Mouse (Mus musculus): ENCODE results near the gene Pitpnb.

Pitpnb gene

GRCm38 (mm10) chr5:111330417-111331098, at the start of gene Pitpnb:
Gene Pitpnb, plus strand, starts transcription at chr5:111330763.
- DNase-seq (ENCODE audit: low read depth, low spot score), result peak; percentile 94

DNA sequence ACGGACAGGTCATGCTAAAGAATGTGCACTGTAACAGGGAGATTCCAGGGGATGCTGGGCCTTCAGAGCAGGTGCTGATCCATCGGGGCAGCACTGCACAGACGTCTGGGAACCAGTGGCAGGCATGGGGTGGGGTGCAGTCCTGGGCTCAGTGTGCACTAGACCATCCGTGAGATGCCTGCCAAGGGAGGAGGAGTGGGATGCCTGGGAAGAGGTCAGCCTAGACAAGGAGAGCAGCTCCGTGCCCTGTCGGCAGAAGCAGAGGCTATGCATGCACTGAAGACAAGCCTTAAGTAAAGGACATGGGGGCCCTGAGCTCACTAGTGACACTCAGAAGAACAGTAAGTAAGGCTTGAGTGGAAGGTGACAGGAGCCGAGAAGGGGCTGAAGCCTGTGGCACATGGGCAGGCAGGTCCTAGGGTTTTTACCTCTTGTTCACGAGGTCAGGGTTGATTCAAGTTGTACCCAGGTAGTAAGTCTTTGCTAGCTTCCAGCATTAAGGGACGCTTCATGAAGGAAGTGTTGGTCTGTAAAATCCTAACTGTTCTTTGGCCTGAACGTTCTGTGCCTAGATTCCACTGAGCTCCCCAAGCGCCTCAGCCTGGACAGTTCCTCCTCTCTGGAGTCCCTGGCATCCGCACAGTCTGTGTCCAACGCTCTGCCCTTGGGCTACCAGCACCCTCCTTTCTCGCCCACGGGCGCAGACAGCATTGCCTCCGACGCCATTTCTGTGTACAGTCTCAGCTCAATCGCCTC, 46.0 kb upstream of the Pitpnb start:
- no peak for DNase-seq (ENCODE audit: low read depth, low spot score)

- no peak for DNase-seq (ENCODE audit: low read depth, low spot score)
Measured at GRCm38 (mm10) chr5:111287571-111287970, 43.0 kb upstream of the Pitpnb start.

GRCm38 (mm10) chr5:111288486-111288885, 42.1 kb upstream of the Pitpnb start:
- no peak for DNase-seq (ENCODE audit: low read depth, low spot score)

DNA sequence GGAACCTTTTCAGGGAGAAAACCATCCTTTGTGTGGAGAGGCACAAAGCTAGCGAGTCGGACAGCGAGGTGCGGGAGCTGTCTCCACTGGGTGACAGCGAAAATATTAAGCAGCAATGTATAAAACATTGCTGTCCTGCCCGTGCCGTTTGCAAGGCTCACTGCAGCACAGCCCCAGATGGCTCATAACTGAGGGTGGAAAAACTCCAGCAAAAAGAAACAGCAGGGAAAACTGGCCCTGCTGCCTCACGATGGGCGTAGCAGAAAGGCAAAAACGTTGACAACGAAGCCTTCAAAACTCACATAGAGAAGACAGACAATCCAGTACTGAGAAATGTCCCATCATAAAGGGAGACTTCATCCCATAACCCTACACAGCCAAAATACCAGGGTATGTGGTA, 40.5 kb upstream of the Pitpnb start:
- no peak for DNase-seq (ENCODE audit: low read depth, low spot score)

DNA sequence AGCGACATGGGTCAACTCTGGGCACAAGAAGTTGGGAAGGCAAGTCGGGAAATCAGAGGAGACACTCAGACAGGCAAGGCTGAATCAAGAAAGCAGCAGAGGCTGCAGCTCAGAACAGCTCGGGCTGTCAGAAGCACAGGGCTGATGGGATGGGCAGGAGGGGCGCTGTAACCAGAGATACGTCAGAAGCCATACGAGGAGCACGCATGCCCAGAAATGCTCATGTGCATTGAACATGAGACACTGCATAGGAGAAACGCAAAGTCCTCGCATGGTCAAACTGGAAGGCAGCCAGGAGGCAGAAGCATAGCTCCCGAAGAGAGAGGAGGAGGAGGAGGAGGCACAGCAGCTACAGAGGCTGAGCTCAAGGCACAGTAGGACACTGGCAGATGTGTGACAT, 38.9 kb upstream of the Pitpnb start:
- no peak for DNase-seq (ENCODE audit: low read depth, low spot score)

- DNase-seq (ENCODE audit: low read depth, low spot score), result no peak
Measured at GRCm38 (mm10) chr5:111297801-111298200, 32.8 kb upstream of the Pitpnb start.

DNA sequence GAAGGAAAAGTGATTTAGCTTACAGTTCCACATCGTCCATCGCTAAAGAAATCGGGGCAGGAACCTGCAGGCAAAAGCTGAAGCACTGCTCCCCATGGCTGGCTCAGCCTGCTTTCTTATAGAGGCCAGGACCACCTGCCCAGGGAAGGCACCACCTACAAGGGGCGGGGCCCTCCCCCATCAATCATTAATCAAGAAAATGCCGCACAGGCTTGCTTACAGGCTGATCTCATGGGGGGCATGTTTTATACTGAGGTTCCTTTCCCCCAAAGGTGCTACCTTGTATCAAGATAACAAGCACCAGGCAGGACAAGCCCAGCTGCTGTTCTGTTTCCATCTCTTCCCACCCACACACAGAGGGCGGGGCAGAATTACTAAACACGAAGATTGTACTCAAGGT, 31.9 kb upstream of the Pitpnb start:
- no peak for DNase-seq (ENCODE audit: low read depth, low spot score)

- no peak for DNase-seq (ENCODE audit: low read depth, low spot score)
Measured at GRCm38 (mm10) chr5:111300776-111301175, 29.8 kb upstream of the Pitpnb start.

DNA sequence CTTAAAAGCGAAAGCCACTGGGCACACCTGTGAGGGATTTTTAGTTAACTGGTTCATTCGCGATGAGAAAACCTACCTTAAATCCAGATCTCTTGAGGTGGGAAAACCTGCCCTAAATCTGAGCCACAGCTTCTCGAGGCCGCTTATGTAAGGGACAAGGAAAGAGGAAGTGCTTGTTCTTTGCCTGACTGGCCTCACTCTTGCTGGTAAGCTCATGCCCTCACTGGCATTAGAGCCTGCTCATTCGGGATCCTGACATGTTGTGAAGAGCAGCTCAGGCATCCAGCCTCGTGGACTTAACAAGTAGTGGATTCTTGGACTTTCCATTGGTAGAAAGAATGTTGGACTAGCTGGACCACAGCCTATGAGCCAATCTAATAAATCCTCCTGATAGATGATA, 28.8 kb upstream of the Pitpnb start:
- DNase-seq (ENCODE audit: low read depth, low spot score), result no peak

DNA sequence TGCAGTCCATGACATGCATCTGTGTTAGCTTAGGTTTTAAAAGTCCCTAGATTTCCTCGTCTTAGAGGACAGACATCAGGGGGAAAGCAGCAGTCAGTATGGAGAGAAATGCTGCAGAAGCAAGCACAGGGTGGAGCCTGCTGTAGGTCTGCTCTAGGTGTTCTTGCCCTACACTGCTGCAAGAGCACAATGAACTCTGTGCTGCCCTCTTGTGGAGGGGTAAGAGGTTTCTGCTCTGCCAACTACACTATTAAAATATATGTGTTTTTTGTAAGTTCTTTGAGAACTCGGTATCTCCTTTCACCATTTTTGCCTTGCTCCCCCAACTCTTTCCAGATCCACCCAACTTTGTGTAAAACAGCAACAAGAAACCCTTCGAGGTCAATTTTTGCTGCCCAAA, 25.8 kb upstream of the Pitpnb start:
- no peak for DNase-seq (ENCODE audit: low read depth, low spot score)

DNA sequence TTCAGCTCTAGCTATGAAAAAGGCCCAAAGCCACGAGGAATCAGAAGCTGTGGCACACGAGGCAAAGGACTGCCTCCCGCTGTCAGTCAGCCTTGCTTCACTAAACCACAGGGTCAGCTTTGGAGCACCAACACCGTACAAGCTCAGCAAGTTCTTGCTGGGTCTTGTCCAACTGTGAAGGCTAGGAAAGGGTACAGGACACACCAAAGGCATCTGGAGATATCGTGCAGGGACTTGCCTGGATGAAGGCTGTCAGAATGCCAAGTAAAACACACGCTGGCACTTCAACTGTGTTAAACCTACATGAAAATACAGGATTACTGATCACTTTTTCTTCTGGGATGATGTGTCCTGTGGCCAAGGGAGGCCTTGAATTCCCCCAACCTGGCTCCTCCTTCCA, 20.4 kb upstream of the Pitpnb start:
- no peak for DNase-seq (ENCODE audit: low read depth, low spot score)

DNA sequence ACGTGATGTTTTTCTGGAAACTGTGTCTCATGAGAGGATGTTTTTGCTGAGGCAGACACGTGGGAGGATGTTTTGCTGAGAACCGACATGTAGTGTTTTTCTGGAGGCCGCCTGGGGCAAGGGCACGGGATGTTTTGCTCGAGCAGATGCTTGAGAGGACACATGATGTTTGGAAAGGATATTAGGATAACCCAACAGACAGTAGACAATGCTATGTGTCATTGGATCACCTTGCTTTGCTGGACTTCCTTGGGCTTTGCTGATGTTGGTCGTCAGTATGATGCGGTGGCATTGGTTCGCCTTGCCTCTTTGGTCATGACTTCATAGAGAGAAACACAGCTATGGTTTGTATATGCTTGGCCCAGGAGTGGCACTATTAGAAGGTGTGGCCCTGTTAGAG, 16.7 kb upstream of the Pitpnb start:
- no peak for DNase-seq (ENCODE audit: low read depth, low spot score)

- no peak for DNase-seq (ENCODE audit: low read depth, low spot score)
Measured at GRCm38 (mm10) chr5:111315061-111315460, 15.5 kb upstream of the Pitpnb start.

DNA sequence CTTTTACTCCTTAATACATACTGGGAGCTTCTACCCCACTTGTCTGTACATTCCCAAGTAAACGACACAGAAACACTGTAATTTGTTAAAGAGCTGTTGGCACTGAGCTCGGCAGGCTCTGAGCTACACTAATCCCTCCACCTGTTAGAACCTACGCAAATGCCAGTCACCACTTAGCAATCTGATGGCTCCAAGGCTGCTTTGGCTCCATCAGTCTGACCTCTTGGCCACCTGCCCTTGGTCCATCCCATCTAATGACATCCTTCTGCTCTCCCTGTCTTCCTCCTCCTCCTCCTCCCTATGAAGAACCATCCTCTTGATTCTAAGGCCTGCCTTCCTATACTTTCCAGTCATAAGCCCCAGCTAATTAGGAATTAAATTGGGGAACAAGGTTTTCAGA, 13.0 kb upstream of the Pitpnb start:
- no peak for DNase-seq (ENCODE audit: low read depth, low spot score)

- no peak for DNase-seq (ENCODE audit: low read depth, low spot score)
Measured at GRCm38 (mm10) chr5:111318946-111319345, 11.6 kb upstream of the Pitpnb start.

DNA sequence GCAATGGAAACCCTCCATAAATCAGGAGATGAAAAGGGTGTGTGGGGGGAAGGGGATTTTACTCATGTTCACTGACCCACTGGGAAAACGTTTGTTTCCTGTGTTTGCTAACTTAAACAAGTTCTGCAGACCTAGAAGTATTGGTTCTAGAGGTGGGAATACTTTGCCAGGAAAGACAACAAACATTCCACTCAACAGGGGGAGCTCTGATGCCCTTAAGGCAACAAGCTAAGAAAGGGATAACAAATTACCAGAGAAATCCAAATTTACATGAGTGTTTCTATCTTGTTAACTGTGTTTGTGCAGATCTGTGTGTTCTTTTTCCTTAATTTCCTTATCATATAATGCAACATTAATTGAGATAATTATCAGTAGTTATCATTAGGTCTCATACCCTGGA, 4.8 kb upstream of the Pitpnb start:
- no peak for DNase-seq (ENCODE audit: low read depth, low spot score)

GRCm38 (mm10) chr5:111327420-111327819, 3.1 kb upstream of the Pitpnb start:
- DNase-seq (ENCODE audit: low read depth, low spot score), result no peak

- no peak for DNase-seq (ENCODE audit: low read depth, low spot score)
Measured at GRCm38 (mm10) chr5:111329782-111330416, 664 bp upstream of the Pitpnb start.

DNA sequence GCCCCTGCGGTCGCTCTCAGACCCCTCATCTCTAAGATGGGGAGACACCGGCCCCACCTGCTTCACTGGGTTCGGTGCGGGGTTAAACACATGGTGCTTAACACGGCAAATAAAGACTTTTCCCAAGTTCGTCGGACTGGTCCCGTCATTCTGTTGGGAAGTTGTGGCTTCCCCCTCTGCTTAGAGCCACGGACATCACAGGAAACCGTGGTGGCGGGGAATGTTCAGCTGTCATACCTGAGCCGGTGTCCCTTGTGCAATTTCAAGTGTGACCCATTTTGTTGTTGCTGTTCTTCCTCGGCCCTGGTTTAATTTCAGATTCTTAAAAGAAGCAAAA, 504 bp downstream of the Pitpnb start:
- no peak for DNase-seq (ENCODE audit: low read depth, low spot score)

DNA sequence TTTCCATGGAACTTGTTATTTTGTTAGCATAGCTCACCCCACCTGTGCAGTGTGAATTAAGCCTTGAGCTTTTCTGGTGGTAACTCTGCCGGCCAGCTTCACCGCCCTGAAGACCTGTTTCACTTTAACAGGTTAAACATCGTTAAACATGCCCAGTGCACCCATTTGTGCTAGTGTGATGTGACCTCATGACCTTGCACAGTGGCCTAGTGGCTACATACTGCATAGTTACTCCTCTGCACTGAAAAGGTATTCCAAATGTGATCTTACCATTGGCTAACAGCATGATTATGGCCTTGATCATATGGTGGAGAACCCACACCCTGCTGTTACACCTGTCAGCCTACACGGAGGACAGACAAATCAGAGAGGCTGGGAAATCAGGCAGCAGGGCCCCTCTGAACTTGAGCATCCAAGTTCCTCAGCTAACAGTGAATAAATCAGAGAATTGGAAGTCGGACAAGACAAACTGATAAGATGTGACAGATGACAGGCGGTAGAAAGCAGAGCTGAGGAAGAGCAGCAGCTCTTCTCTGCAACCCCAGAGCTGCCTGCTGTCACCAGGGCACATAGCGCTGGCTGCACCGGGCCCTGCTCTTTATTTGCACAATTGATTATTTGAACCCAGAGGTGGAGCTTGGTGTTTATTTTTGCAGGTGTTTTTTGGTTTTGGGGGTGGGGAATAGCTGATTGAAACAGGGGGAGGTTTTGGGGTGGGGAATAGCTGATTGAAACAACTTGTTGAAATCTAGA, 5.6 kb downstream of the Pitpnb start:
- DNase-seq (ENCODE audit: low read depth, low spot score), result no peak

DNA sequence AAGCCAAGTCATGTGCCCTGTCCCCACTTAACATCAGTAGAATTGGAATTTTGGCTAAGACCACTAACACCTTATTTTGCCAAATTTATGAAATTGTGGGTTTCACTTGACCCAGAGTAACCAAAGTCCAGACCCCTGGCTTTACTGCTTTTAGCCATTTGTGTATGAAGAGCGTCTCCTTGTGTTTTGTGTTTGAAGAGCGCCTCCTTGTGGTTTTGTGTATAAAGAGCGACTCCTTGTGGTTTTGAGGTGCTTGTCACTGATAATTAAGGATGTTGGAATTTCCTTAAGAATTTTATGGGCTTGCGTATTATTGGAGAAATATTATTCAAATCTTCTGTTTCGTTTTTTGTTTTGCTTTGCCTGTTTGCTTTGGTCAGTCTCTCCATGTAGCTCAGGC, 11.0 kb downstream of the Pitpnb start:
- peak; percentile 23 for DNase-seq (ENCODE audit: low read depth, low spot score)
